Mouse (Mus musculus): ENCODE measurements around the gene Efcab2. TPM values are rescaled to one million over a fixed set of nuclear protein-coding genes. Genes with fewer than 3 reads are reported as not detected.
A peak's percentile ranks its signal among the peaks of the same experiment; 100 is the strongest.
"Not testable (repeated sequence)": the region's sequence is repeated elsewhere in the genome, so short reads cannot be mapped to it uniquely, and the experiment has no call there.

Efcab2 gene
- total RNA-seq, 2 experiments from 2014 or later = 49.9 to 50.0 TPM

GRCm38 (mm10) chr1:178399879-178400278, 6.0 kb upstream of the Efcab2 start:
- intact Hi-C loops (cut with DNase I) = no loop called here
- no peak for DNase-seq

- DNase-seq = peak in 1 of 2 experiments; percentile 6
- intact Hi-C loops (cut with DNase I) = no loop called here
These were observed 5.2 kb upstream of the Efcab2 start for GRCm38 (mm10) chr1:178400652-178401051.

- intact Hi-C loops (cut with DNase I) = no loop called here
- no peak for DNase-seq
These were observed 3.9 kb upstream of the Efcab2 start for GRCm38 (mm10) chr1:178401960-178402359.

- peak; percentile 82 for DNase-seq
- intact Hi-C loops (cut with DNase I) = no loop called here
These were observed 407 bp upstream of the Efcab2 start for GRCm38 (mm10) chr1:178405445-178405911.

DNA sequence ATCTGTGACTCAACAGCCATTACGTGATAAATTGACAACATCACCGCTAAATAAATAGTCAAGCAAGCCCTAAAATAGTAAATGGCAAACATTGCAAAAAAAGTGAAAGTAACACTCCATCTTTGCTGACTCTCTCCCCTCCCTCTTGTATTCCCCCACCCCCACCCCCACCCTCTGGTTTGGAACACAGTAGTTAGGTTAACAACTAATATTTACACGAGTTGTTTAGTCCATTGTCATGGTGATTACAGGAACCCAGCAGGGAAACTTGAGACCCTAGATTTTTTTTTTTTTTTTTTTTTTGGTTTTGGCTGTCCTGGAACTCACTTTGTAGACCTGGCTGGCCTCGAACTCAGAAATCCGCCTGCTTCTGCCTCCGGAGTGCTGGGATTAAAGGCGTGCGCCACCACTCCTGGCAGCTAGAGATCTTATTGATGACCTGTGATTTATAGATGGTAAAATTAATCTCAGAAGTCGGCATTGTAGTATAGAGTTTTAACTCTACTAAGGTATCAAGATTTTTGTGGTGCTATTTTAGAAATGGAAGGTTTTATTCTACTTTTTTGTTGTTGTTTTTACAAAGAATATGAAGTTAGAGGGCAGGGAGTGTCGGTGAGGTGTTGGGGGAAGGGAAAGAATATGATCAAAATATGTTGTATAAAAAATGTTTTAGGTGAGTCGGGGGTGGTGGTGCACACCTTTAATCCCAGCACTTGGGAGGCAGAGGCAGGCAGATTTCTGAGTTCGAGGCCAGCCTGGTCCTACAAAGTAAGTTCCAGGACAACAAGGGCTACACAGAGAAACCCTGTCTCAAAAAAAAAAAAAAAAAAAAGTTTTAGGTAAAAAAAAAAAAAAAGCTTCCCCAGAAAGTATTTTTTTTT, 1.1 kb downstream of the Efcab2 start:
- DNase-seq = no peak
- intact Hi-C loops (cut with DNase I) = loop anchor here (1.0 to 2.0 kb wide), 4 partner anchors 38 to 88 kb away; partner anchors contain the start of gene Cox20

DNA sequence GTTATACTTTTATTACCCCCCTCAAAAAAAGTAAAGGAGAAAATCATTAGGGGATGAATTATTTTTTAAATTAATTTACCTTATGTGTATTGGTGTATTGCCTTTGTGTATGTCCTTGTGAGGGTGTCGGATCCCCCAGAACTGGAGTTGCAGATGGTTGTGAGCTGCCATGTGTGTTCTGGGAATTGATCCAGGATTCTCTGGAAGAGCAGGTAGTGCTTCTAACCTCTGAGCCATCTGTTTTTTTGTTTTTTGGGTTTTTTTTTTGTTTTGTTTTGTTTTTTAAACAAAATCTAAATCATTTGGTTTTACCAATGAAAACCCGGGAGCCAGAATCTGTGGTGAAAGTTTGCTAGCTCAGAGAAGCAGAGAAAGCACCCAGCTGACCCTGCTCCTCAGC, 1.8 kb downstream of the Efcab2 start:
- intact Hi-C loops (cut with DNase I) = loop anchor here (2.0 kb wide), 2 partner anchors 39 to 89 kb away; partner anchors contain the start of gene Cox20
- no peak for DNase-seq

- intact Hi-C loops (cut with DNase I) = no loop called here
- no peak for DNase-seq
These were observed 3.0 kb downstream of the Efcab2 start for GRCm38 (mm10) chr1:178408901-178409361.

DNA sequence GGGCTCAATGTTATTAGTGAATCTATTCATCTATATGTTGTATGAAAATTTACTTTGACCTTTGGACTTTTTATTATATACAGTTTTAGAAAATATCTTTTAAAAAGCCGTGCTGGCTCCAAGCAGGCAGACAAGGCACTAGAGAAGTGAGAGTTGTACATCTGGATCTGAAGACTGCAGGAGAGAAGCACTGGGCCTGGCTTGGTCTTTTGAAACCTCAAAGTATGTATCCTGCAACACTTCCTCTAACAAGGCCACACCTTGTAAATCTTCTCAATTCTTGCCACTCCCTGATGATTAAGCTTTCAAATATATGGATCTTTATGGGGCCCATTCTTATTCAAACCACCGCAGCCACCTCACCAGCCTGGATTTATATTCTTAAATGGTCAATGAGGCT, 7.5 kb downstream of the Efcab2 start:
- DNase-seq; intact Hi-C loops (cut with DNase I): not testable (repeated sequence)

- intact Hi-C loops (cut with DNase I) = no loop called here
These were observed 13.7 kb downstream of the Efcab2 start for GRCm38 (mm10) chr1:178419608-178420007.

GRCm38 (mm10) chr1:178423662-178424061, 17.8 kb downstream of the Efcab2 start:
- intact Hi-C loops (cut with DNase I) = no loop called here
- no peak for DNase-seq

More at GRCm38 (mm10) chr1:178419608-178420007, 13.7 kb downstream of the Efcab2 start:
- no peak for DNase-seq

DNA sequence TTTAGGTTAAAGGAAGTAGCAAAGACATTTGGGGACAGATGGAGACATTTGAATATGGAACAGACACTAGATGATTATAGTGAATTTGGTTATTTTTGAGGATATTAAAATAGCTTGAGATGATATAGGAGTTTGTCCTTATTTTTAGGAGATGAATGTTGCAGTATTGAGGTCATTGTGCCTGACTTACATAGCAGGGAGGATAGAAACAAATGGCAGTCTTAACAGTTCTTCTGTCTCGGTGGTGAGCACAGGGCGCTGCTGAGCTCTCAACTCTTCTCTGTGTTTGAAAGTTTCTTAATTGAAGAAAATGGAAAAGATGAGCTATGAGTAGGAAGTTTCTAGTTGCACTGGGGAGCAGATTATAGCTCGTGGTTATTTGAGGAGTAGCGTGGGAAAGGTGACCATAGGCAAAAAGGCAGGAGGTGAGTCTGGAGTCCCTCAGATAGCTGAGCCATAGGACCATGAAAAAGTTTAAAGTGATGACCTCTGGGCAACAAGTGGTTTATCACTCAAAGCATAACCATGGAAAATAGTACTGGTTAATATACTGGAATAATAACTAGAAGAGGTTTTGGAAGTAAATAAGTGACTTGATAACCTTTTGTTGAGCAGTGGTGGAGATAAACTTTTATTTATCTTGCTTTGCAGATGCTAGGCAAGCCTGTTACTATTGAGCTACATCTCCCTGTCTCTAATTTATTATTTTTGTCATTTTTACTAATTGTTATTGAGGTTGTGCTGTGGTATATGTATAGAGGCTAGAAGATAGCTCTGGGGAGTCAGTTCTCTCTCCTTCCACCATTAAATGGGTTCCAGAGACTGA, 25.9 kb downstream of the Efcab2 start:
- DNase-seq = no peak
- intact Hi-C loops (cut with DNase I) = no loop called here

DNA sequence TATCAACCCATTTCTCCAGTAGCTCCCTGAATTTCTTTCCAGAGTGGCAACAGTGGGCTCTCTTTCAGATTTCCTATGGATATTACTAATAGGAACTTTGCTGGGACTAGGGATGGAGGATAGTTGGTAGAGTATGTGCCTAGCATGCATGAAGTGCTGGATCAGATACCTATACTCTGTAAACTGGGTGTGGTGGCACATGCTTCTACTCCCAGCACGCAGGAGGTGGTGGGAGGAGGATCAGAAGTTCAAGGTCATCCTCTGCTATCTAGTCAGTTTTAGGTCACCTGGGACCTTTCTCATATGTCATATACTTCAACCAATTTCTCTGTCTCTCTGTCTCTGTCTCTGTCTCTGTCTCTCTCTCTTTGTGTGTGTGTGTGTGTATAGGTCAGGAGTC, 27.7 kb downstream of the Efcab2 start:
- intact Hi-C loops (cut with DNase I) = no loop called here
- no peak for DNase-seq

DNA sequence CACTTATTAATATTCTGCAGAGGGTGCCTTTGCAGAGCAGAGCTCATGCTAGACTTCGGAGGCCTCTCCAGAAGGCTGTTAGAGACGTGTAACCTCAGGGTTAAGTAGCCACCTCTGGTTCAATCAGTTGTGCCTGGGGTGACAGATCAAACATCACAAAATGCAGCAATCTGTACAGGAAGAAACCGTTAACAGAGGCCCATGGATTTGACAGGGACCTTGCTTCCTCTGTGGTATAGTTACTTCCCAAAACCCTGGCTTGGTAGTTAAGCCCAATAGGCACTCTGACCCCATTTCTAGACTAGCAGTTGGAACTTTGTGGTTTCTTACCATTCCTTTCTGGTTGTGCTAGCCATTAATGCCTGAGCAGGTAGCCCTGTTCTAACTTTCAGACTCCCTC, 38.5 kb downstream of the Efcab2 start:
- no peak for DNase-seq
- intact Hi-C loops (cut with DNase I) = no loop called here

DNA sequence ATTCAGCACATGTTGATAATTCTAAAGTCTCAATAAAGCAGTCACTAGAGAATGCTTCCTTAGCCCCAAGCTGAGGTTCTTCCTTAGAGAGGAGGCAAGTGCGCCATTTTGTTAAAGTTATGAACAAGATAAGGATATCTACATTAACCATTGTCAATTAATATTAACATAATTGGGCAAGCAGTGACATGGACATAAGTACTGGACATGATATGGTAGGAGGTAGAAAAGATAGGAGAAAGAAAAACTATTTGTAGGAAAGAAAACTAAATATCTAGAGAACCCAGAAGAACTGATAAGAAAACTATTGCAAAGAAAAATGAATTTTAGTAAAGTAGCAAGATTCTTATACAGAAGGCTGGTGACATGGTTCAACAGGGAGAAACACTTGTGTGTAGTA, 41.2 kb downstream of the Efcab2 start:
- intact Hi-C loops (cut with DNase I) = loop anchor here (5.0 kb wide), 1 partner anchor 80 kb away; no protein-coding TSS in a partner anchor
- no peak for DNase-seq

DNA sequence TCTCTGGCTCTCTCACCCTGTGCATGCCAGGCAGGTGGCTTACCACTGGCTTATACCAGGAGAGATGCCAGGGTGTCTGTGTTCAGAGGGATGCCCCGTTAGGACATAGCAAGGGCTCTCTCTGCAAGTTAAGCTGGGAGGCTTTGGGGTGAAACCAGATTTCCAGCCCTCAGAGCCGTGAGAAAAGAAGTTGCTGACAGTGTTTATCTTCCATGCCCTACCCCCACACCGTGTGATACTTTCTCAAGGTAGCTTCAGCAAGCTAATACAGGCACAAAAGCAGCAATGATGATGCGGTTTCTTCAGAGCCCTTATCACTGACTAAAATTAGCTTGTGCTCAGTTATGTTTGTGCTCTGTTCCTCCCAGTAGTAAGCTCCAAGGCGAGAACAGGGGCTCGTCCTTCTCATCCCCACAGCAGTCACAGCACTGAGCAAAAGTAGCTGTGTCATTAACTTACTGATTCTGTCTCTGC, 42.4 kb downstream of the Efcab2 start:
- DNase-seq = peak; percentile 25
- intact Hi-C loops (cut with DNase I) = loop anchor here (5.0 kb wide), 1 partner anchor 81 kb away; no protein-coding TSS in a partner anchor

DNA sequence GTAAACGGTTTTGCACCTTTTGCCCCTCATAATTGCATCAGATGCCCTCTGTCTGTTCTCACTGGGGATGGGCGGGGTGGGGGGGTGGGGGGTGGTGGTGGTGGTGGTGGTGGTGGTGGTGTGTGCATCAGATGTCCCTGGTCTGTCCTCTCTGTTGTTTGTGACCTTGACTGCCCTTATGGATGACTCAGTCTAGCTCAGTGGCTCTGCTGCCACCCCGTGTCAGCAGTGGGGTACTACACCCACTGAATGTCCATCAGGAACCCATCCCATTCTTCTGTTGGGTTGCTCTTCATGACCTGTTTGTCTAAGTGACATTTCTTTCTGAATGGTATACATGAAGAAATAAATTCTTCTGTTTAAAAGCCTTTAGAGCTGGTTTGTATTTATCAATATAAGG, 43.3 kb downstream of the Efcab2 start:
- DNase-seq = peak; percentile 84 to 88
- intact Hi-C loops (cut with DNase I) = loop anchor here (1.0 to 5.0 kb wide), 3 partner anchors 43 to 139 kb away; partner anchors contain the start of gene Efcab2

GRCm38 (mm10) chr1:178449933-178450332, 44.0 kb downstream of the Efcab2 start:
- DNase-seq = no peak
- intact Hi-C loops (cut with DNase I) = loop anchor here (1.0 to 5.0 kb wide), 4 partner anchors 44 to 308 kb away; partner anchors contain the start of gene Efcab2

- intact Hi-C loops (cut with DNase I) = loop anchor here (5.0 kb wide), 1 partner anchor 312 kb away; no protein-coding TSS in a partner anchor
- no peak for DNase-seq
These were observed 48.2 kb downstream of the Efcab2 start for GRCm38 (mm10) chr1:178454125-178454524.

DNA sequence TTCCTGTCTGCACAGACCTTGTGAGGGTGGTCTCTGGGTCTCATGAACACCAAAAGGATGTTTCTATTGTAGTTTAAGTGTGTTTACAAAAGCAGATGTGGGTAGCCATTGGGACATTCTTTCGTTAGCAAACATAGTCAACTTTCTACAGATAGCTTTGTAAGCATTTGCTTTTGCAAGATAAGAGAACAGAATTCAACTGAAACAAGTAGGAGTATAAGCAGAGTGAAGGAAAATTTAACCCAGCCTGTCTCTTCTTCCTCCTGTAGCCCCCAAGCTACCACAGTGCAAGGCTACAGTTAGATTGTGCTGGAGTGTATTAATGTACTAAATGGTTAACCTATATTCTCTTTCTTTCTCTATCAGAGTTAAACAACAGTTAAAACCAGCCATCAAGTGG, 49.2 kb downstream of the Efcab2 start:
- DNase-seq = no peak
- intact Hi-C loops (cut with DNase I) = no loop called here

- DNase-seq = no peak
- intact Hi-C loops (cut with DNase I) = no loop called here
These were observed 52.1 kb downstream of the Efcab2 start for GRCm38 (mm10) chr1:178458029-178458428.

Data from heart, postnatal 14 days (tissue).